Mouse (Mus musculus) forebrain, embryonic 14.5 days (tissue): Measurements from ENCODE around the gene 1600014C10Rik. TPM values are rescaled to one million over a fixed set of nuclear protein-coding genes. Genes with fewer than 3 reads are reported as not detected.
A peak's percentile ranks its signal among the peaks of the same experiment; 100 is the strongest.

Experiments
- ATAC-seq: fragments of 200-750 bp; cut with Nextera tagmentation; 2 replicates; pipeline ENCODE4 v1.8.0; 2017; ENCODE audit warnings: mild to moderate bottlenecking, moderate library complexity
- DNase-seq: peaks from one replicate; pipeline ENCODE4 v3.0.0-alpha.2; 2015; ENCODE audit warnings: low spot score
- H3K27ac ChIP-seq: fragments of 300-500 bp; sonication (generic); 2 replicates; pipeline ENCODE4 v1.5.1; 2014; ENCODE audit warnings: low read depth, mild to moderate bottlenecking, control low read depth, low read length, moderate library complexity
- H3K27me3 ChIP-seq: fragments of 300-500 bp; sonication (generic); replicated peaks from 2 replicates; pipeline ENCODE4 v1.6.1; 2014; ENCODE audit warnings: low read length, control low read depth, mixed read lengths; ENCODE audit not compliant: control insufficient read depth, insufficient read depth
- H3K36me3 ChIP-seq: fragments of 300-500 bp; sonication (generic); 2 replicates; pipeline ENCODE4 v1.6.1; 2014; ENCODE audit warnings: low read length, control low read depth; ENCODE audit not compliant: control insufficient read depth, insufficient read depth
- H3K4me1 ChIP-seq: fragments of 300-500 bp; sonication (generic); 2 replicates; pipeline ENCODE4 v1.6.1; 2014; ENCODE audit warnings: antibody characterized with exemption, low read length, control low read depth; ENCODE audit not compliant: control insufficient read depth, insufficient read depth
- H3K4me2 ChIP-seq: fragments of 300-500 bp; sonication (generic); 2 replicates; pipeline ENCODE4 v1.6.1; 2014; ENCODE audit warnings: mild to moderate bottlenecking, control low read depth, low read length
- H3K4me3 ChIP-seq: fragments of 300-500 bp; sonication (generic); 2 replicates; pipeline ENCODE4 v1.5.1; 2014; ENCODE audit warnings: low read depth, low read length, control low read depth
- H3K9ac ChIP-seq: fragments of 300-500 bp; sonication (generic); 2 replicates; pipeline ENCODE4 v1.6.1; 2014; ENCODE audit warnings: mild to moderate bottlenecking, low read length, control low read depth, moderate library complexity
- H3K9me3 ChIP-seq: fragments of 300-500 bp; sonication (generic); replicated peaks from 2 replicates; pipeline ENCODE4 v1.6.1; 2016; ENCODE audit warnings: low read length, control low read depth, mixed read lengths; ENCODE audit not compliant: control insufficient read depth
- WGBS: fragments of 180-500 bp; shearing (Covaris S2); extraction: QIAGEN DNeasy Blood & Tissue Kit; methylation state at CpG from one replicate; pipeline ENCODE4 v1.1.7; 2014; 5-methylcytosine and 5-hydroxymethylcytosine counted together
- polyA plus RNA-seq: library from polyadenylated mRNA; unstranded; fragments of >200 nt; fragmentation: Nextera tagmentation; extraction: Ambion mirVana; gene quantifications from 2 replicates; pipeline ENCODE4 v1.2.1, GENCODE M21; 2014

The 1600014C10Rik gene
- polyA plus RNA-seq, 1 experiment from 2014 or later = 18.4 TPM

DNA sequence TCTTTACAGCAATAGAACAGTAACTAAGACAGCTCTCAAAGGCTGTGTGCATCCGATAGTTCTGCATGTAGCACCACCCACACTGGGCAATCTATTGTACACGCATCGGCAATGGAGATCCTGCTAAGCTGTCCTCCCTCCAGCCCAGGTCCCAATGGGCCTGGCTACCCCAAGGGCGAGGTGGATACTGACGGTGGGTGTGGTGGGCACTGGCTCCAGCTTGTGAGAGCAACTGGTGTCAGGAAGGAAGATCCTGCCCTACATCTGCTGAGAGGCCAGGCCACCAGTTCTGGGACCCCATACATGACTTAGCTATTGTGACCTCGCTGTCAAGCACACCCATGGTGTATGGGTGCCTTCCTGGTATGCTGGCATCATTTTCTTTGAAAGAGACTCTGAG, 32.7 kb downstream of the 1600014C10Rik start:
- Histone ChIP-seq H3K4me3 (no peak overlapping the region), H3K4me2 (no peak overlapping the region), H3K9ac (no peak overlapping the region), H3K27me3 (no peaks in the 10 kb centered on the region), H3K4me1 (no peaks in the 10 kb centered on the region), H3K36me3 (no peaks in the 10 kb centered on the region), H3K27ac (no peak overlapping the region), H3K9me3 (no peaks in the 10 kb centered on the region)
- 88% methylated on average over 6 of the region's 6 CpGs for WGBS
- DNase-seq (no peak), ATAC-seq (no peak)

DNA sequence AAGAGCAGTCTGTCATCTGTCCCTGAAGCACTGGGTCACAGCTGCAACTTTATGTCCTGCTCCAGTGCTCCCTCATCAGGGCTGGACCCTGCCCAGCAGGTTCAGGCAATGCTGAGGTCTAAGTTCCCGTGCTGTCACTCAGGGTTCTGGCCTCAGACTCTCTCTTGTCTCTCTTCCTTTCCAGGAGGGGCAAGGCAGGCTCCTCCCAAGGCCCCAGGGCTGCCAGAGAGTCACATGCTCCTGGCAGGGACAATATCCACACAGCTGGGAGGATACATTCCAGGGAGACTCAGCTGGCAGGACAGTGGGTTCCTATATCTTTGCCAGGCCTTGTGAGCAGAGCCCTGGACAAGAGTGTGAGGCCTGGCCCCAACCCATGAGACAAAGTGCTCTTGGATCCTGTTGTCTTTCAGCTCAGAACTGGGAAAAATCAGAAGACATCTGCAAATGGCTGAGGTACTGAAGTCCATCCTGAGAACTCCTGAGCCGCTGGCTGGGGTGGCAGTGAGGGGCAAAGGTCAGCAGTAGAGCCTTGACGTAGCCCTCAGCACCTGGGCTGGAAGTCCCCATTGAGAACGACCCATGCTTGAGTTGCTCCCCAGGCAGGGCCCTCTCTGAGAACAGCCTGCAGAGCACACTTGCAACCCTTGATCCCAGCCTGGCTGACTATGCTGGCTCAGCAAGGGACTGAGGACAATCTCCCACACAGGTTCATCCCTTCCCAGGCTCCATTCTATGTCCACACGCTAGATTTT, 34.6 kb downstream of the 1600014C10Rik start:
- no peak overlapping the region for H3K9ac ChIP-seq
- no peak overlapping the region for H3K4me2 ChIP-seq
- H3K4me3 ChIP-seq = no peak overlapping the region
- no peaks in the 10 kb centered on the region for H3K27me3 ChIP-seq
- 65% methylated on average over 5 of the region's 5 CpGs for WGBS
- no peak for DNase-seq
- H3K27ac ChIP-seq = no peak overlapping the region
- ATAC-seq = no peak
- no peaks in the 10 kb centered on the region for H3K36me3 ChIP-seq
- no peaks in the 10 kb centered on the region for H3K4me1 ChIP-seq
- no peaks in the 10 kb centered on the region for H3K9me3 ChIP-seq

DNA sequence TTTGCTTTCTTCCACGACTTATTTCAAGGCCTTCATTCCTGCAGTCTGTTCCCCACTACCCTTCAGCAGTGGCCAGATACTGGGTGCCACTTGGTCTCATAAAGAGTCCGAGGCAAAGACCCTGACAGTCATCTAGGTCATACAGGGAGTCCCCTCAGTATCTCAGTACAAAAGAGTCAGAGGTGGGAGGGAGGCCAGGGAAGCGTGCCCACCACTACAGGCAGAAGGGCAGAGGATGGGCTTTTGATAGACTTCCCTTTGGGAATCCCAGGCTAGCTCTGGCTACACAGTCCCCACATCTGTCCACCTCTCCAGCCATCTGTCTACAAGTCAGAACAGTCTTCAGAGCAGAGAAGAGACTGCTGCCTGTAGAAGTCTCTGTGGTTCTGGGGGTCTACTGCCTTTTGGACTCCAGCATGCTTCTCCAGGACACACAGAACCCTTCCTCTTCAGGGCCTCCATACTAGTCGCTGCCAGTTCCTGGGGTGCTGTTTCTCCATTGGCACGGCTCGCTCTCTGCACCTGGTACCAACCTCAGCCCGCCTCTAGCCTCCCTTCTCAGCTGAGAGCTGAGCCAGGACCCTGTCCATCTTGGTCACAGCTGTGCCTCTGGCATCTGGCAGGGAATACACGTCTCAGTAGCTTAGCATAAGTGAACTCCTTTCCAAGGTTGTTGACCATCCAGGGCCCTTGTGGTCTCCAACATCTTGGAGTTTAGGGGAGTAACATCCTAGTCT, 35.8 kb downstream of the 1600014C10Rik start:
- ATAC-seq = no peak
- no peak overlapping the region for H3K27ac ChIP-seq
- WGBS = 77% methylated on average over 8 of the region's 8 CpGs

DNA sequence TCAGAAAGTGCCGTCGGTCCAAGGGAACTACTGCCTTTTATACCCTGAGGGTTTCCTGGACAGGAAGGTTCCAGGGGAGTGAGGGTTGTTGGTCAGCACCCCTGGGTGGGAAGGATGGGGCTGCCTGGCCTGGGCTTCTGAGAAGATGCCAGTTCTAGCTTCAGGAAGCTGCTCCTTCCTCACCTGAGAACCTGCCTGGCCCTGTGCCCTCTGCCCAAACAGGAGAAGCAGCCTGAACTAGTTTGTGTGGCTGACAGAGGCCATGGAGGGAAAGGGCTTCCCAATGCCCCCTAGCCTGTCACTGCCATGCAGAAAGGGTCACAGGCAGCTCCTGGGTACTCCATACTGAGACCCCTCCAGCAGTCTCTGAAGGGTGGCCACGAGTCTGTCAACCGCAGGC, 36.5 kb downstream of the 1600014C10Rik start:
- Histone ChIP-seq H3K4me1 (no peaks in the 10 kb centered on the region), H3K27me3 (no peaks in the 10 kb centered on the region), H3K36me3 (no peaks in the 10 kb centered on the region), H3K9ac (no peak overlapping the region), H3K9me3 (no peaks in the 10 kb centered on the region), H3K4me2 (no peak overlapping the region), H3K4me3 (no peak overlapping the region), H3K27ac (no peak overlapping the region)
- 82% methylated on average over 4 of the region's 4 CpGs for WGBS
- DNase-seq (no peak), ATAC-seq (no peak)

More for the DNA sequence above, 35.8 kb downstream of the 1600014C10Rik start:
- H3K4me2 ChIP-seq = no peak overlapping the region
- H3K36me3 ChIP-seq = no peaks in the 10 kb centered on the region
- no peaks in the 10 kb centered on the region for H3K27me3 ChIP-seq
- no peaks in the 10 kb centered on the region for H3K9me3 ChIP-seq
- no peaks in the 10 kb centered on the region for H3K4me1 ChIP-seq
- no peak overlapping the region for H3K9ac ChIP-seq
- H3K4me3 ChIP-seq = no peak overlapping the region
- no peak for DNase-seq

DNA sequence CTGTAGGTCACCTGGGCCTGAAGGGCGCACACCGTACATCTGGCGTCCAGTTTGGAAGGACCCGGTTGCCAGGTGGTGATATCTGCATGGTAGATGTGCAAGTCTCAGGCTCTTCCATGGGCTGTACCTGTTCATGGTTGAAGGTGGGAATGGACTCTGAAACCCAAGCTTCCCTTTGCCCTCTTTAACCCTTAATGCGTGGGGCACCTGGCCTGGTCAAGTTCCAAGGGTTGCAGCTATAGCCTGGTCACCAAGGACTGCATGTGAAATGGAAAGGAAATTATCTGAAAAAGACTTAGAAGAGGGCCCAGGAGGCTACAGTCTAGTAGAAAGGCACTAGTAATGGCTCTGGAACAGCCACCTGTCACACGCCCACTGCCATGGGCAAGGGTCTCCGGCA, 37.8 kb downstream of the 1600014C10Rik start:
- Histone ChIP-seq H3K4me2 (no peak overlapping the region), H3K9me3 (no peaks in the 10 kb centered on the region), H3K27ac (no peak overlapping the region), H3K4me3 (no peak overlapping the region), H3K36me3 (no peaks in the 10 kb centered on the region), H3K27me3 (no peaks in the 10 kb centered on the region), H3K4me1 (no peaks in the 10 kb centered on the region), H3K9ac (no peak overlapping the region)
- no peak for ATAC-seq
- DNase-seq = no peak
- 97% methylated on average over 7 of the region's 7 CpGs for WGBS

DNA sequence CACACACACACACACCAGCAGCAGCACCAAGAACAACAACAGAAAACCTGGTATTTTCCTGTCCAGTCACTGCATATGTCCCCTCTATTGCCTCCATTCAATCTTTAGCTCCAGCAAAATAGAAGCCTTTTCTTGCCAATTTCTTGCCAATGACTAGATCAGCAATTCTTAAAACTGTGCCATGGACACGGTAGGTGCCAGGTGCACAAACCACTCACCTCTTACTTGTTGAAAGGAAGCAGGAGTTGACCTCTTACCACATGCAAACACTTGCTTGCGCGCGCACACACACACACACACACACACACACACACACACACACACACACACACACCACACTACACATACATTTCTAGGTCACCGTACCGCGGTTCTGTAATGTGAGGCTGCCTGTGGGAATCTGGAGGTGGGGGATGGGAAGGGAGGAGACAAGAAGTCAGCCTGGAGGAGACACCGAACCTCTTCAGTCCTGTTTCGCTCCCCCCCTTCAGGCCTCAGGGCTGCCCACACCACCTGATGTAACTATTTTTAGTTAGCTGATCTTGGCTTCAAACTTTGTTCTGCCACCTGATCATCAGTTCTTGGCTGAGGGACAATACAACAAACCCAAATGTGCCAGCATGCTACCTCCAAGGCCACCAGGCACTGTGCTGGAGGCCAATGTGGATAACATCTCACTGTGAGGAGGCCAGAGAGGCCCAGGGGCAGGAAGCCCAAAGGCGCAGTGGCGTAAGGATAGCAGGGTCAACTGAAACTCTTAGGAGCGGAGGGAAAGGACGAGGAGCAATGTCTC, 41.8 kb downstream of the 1600014C10Rik start:
- Histone ChIP-seq H3K4me3 (no peak overlapping the region), H3K36me3 (no peaks in the 10 kb centered on the region), H3K4me1 (peaks cover 9% of the 10 kb centered on the region), H3K9ac (no peak overlapping the region), H3K27me3 (0 out of 2 replicates have a peak, but pooled peaks cover 6% of the 10 kb centered on the region), H3K9me3 (no peaks in the 10 kb centered on the region), H3K27ac (no peak overlapping the region), H3K4me2 (no peak overlapping the region)
- ATAC-seq (no peak), DNase-seq (no peak)
- WGBS = 87% methylated on average over 13 of the region's 13 CpGs

DNA sequence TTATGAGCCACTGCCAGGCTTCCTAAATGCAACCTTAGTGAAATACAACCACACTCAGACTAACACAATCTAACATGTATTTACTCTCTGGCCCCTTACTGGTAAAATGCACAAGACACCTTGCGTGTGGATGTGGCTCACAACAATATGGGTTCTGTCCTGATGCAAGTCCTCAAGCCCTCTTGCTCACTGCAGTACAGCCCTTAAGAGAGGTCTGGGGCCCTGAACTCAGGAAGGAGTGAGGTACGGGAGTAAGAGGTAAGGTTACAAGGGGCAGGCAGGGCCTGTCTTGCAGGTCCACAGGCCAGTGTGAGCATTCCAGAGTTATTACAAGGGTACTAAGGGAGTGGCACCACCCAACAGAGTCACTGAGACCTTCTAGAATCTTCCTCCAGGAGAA, 43.2 kb downstream of the 1600014C10Rik start:
- Histone ChIP-seq H3K4me1 (peaks cover 9% of the 10 kb centered on the region), H3K27me3 (0 out of 2 replicates have a peak, but pooled peaks cover 6% of the 10 kb centered on the region), H3K9ac (no peak overlapping the region), H3K36me3 (no peaks in the 10 kb centered on the region), H3K9me3 (no peaks in the 10 kb centered on the region), H3K4me3 (no peak overlapping the region), H3K4me2 (no peak overlapping the region), H3K27ac (no peak overlapping the region)
- no peak for ATAC-seq
- DNase-seq = no peak
- 84% methylated on average over 2 of the region's 2 CpGs for WGBS

DNA sequence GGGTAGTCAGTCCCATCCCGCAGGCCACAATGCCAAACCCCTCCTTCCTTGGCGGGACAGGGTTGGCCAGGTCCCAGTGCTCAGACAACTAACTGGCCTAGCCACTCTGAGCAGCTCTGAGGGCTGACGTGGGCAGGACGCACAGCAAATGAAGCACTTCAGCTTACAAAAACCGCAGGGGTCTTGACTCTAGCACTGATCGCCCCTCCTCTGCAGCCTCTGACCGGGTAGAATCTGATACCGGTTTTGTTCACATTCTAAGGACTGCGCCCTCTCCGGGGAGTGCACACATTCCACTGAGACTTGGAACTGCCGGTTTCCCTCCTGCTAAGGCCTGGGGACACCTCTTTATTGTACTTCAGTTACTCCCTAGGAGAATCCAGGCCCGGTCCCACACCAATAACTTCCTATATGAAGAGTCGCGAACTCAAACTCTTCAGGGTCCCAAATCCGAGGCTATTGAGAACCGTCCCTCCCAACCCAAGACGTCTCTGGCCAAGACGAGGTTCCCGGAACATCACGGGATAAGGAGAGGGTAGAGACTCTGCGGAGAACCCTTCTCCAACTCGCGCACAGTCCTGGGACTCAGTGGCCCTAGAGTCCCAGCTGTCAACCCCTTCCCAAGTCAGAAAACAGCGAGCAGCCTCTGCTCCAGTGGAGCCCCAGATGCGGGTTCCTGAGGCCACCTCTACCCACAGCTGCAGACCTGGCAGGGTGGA, 44.3 kb downstream of the 1600014C10Rik start:
- ATAC-seq (peak; percentile 63), DNase-seq (peak; percentile 49)
- Histone ChIP-seq H3K27ac (no peak overlapping the region), H3K4me1 (peaks cover 9% of the 10 kb centered on the region), H3K9me3 (no peaks in the 10 kb centered on the region), H3K4me2 (peak overlapping the region; percentile 90), H3K4me3 (peak overlapping the region; percentile 40), H3K9ac (peak overlapping the region; percentile 49), H3K36me3 (no peaks in the 10 kb centered on the region), H3K27me3 (0 out of 2 replicates have a peak, but pooled peaks cover 6% of the 10 kb centered on the region)
- under 1% methylated on average over 25 of the region's 25 CpGs for WGBS
